Mouse (Mus musculus) layer of hippocampus, postnatal 14 days (tissue): ENCODE data around the gene Olfr1352. TPM values are rescaled to one million over a fixed set of nuclear protein-coding genes. Genes with fewer than 3 reads are reported as not detected.
"Not testable (repeated sequence)": the region's sequence is repeated elsewhere in the genome, so short reads cannot be mapped to it uniquely, and the experiment has no call there.

ENCODE experiments used
- DNase-seq, 2 experiments: peaks; one replicate each; pipeline ENCODE4 v3.0.0; 2021 to 2022; ENCODE audit warnings: low spot score in 2 of 2, mixed read lengths in 1 of 2
- long read RNA-seq, 2 experiments: library from polyadenylated mRNA; stranded (forward); transcript quantifications; one replicate each; pipeline ENCODE4 v2.0.0; 2021
- total RNA-seq, 2 experiments: library from RNA; stranded (reverse); gene quantifications; 2 replicates each; pipeline ENCODE4 v1.2.3; 2021

Olfr1352 gene
- not detected for total RNA-seq
- long read RNA-seq, experiment 1 = 0 reads
- long read RNA-seq, experiment 2 = 0 reads

GRCm38 (mm10) chr10:78980750-78981149, at the start of gene Olfr1352:
Gene Olfr1352, plus strand, starts transcription at chr10:78981050.
- DNase-seq = no peak

- not testable (repeated sequence) for DNase-seq
Observed at GRCm38 (mm10) chr10:78950336-78950735, 30.5 kb upstream of the Olfr1352 start, which contains the start of gene Olfr8. Gene Olfr8, plus strand, starts transcription at chr10:78950636.

- DNase-seq = not testable (repeated sequence)
Observed at GRCm38 (mm10) chr10:78963009-78963408, 17.8 kb upstream of the Olfr1352 start, which contains the start of gene Olfr1353. Gene Olfr1353, plus strand, starts transcription at chr10:78963309.

GRCm38 (mm10) chr10:79012172-79012571, 31.3 kb downstream of the Olfr1352 start, which contains the start of gene Olfr1351:
Gene Olfr1351, plus strand, starts transcription at chr10:79012472.
- no peak for DNase-seq

GRCm38 (mm10) chr10:79028441-79028840, 47.6 kb downstream of the Olfr1352 start, which contains the start of gene Olfr57:
Gene Olfr57, plus strand, starts transcription at chr10:79028741.
- DNase-seq = no peak

Other genes with a start within 250 kb of the Olfr1352 start
- under 1 TPM; 0.29 to 0.32 TPM for gene Ccdc105, start 228.0 kb upstream of the Olfr1352 start, total RNA-seq
- 10 to 100 TPM; 13.2 to 15.5 TPM for gene Slc1a6, start 200.6 kb upstream of the Olfr1352 start, total RNA-seq
- not detected for gene Olfr1356, start 128.9 kb upstream of the Olfr1352 start, total RNA-seq
- not detected for gene Olfr1355, start 105.5 kb upstream of the Olfr1352 start, total RNA-seq
- not detected for gene Olfr1354, start 67.9 kb upstream of the Olfr1352 start, total RNA-seq
- not detected for gene Olfr8, start 30.4 kb upstream of the Olfr1352 start, total RNA-seq
- not detected for gene Olfr1353, start 17.7 kb upstream of the Olfr1352 start, total RNA-seq
- not detected for gene Olfr1351, start 31.4 kb downstream of the Olfr1352 start, total RNA-seq
- not detected for gene Olfr57, start 47.7 kb downstream of the Olfr1352 start, total RNA-seq
- 10 to 100 TPM; 25.0 to 26.0 TPM for gene 2610008E11Rik, start 116.5 kb downstream of the Olfr1352 start, total RNA-seq
- gene Vmn2r80, start 167.7 kb downstream of the Olfr1352 start, total RNA-seq = not detected